Mouse (Mus musculus): ENCODE data around the gene Lrig2.

The Lrig2 gene

DNA sequence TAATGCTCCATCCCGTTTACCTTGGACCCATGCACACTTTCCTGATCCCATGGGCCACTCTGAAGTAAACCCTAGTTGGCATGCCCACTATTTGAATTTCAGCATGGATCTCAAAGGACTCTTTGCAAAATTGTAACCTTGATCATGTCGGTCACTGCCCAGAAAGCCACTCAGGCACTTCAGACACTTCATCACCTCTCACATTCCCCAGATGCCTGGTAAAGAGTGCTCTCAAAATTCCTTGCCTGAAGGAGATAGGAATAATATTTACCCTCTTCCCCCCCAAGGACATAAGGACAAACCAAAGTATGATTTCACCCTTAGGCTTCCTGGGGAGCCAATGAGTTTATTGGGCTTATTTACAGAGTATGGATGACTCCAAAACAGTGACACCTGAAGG, 139.3 kb downstream of the Lrig2 start:
- 94% methylated on average over 2 of the region's 2 CpGs for WGBS

- 83% methylated on average over 2 of the region's 2 CpGs for WGBS
Observed at GRCm38 (mm10) chr3:104367912-104368311, 143.8 kb downstream of the Lrig2 start.

DNA sequence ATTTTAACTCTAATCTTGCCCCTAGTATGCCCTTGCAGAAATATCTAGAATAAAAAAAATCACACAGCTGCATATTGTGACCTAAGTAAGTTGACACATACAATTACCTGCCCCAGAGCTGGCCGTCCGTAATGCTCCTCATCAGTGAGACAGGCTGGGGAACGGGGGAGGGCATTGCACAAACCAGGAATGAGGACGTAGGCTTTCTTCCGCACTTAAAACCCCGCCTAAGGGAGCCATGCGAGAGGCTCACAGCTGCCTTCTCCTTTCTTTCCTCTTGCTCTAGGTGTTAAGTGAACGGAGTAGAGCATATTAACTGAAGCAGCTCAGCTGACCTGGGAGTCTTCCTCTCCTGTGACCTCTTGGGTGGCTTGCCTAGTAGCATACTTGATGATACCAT, 149.9 kb downstream of the Lrig2 start:
- 93% methylated on average over 8 of the region's 8 CpGs for WGBS

GRCm38 (mm10) chr3:104360325-104360724, 151.4 kb downstream of the Lrig2 start:
- 80% methylated on average over 5 of the region's 5 CpGs for WGBS

DNA sequence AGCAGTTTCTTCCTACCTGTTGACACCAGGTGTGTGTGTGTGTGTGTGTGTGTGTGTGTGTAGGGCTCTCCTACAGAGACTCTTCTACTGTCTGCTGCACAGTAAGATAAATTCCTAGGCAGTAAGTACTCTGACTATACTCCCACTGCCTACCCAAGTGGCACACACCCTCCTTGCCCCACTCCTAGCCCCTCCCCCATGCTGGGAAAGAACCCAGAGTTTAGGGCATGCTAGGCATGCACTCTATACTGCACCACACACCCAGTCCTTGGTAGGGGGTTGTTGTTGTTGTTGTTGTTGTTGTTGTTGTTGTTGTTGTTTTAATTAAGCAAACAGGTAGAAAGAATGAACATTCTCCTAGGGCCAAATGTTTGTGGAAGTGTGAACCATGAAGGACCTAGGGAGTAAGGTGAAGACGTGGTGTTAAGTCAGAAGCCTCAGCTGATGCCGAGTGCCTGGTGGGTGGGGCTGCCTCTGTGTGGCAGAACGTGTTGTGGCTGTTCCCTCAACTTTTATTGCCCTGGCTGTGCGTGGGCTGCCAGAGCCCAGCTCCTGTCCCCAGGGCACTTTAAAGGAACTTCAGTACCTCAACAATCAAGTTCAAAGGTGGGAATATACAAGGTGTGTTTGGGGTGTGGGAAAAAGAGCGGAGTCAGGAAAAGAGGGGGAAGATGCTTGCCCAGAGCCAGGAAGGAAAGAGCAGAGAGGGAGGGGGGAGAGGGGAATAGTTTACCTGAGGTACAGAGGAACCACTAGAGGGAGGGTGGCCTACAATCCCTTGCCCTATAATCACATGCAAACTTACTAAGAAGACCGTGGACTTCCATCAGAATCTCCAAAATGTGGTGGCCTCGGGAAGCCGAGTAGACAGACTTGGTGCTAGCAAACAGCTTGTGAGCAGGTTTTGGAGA, 152.2 kb downstream of the Lrig2 start:
- 57% methylated on average over 8 of the region's 8 CpGs for WGBS

DNA sequence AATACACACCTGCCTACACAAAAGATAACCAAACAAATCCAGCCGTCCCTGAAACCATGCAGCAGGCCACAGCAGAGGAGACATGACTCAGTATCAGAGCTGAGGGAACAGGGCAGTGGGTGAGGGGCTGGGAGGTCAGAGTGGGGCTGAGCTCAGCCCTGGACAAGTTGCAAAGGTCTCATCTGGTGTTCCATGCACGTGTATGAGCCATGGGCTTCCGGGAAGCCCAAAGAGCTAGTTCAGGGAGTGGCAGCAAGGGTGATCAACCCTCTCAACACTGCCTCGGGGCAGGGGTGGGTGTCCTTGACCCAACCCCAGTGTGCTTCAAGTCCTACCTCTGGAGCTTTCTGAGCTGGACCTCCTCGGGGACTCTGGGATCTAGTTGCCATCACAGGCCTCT, 153.0 kb downstream of the Lrig2 start:
- WGBS: 86% methylated on average over 5 of the region's 5 CpGs

GRCm38 (mm10) chr3:104356106-104356505, 155.6 kb downstream of the Lrig2 start:
- WGBS: 98% methylated on average over 5 of the region's 5 CpGs

DNA sequence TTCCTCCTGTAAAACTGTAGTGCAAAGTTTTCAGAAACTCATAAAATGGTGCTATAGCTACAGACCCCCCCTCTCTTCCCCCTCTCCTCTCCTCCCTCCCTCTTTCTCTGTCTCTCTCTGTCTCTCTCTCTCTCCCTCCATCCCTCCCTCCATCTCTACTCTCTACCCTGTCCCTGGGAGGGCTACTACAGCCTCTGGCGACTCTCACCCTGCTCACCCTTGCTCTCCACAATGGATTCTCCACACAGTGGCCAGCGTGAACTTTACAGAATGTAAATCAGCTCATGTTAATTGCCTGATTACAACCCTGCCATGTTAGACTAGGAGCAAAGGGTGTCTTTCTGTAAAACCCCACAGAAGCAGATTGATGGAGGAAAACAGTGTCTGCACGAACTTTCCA, 157.8 kb downstream of the Lrig2 start:
- 70% methylated on average over 3 of the region's 3 CpGs for WGBS

DNA sequence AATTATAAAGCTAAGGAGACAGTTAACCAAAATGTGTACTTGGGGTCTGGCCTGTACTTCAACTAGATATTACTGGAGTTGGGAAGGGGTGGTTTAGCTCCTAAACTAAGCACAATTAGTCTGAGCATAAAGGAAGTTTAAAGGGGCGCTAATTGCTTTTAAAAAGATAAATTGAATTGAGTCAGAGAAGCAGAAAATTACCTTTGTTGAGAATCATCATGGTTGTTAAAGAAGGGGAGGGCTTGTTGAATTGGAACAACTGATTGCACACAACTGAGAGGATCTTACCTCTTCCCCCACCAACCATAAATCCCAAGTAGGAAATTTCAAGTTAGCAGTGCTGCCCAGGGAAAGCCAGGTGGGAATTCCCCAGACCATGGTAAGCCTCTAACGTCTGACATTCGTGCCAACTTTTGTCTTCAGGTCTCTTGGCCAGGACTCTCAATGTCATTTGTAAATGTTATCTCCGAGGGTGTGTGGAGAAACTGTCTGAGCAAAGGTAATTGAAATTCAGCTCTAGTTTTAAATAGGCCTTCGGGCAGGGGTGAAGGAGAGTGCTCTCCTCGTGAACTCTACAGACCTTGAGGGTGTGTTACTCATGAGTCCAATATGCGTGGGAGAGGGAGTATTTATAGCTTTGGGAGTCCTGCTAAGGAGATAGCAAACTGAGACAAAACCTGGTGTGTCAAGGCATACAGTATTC, 159.2 kb downstream of the Lrig2 start:
- 65% methylated on average over 7 of the region's 7 CpGs for WGBS

GRCm38 (mm10) chr3:104350253-104350945, 161.3 kb downstream of the Lrig2 start:
- 83% methylated on average over 2 of the region's 2 CpGs for WGBS

GRCm38 (mm10) chr3:104349847-104350228, 161.9 kb downstream of the Lrig2 start:
- WGBS: 58% methylated on average over 2 of the region's 2 CpGs

GRCm38 (mm10) chr3:104349203-104349846, 162.4 kb downstream of the Lrig2 start:
- 46% methylated on average over 8 of the region's 8 CpGs for WGBS
